Mouse (Mus musculus) thymus, adult 2 months (tissue): Measurements from ENCODE around the gene Slc40a1. TPM values are rescaled to one million over a fixed set of nuclear protein-coding genes. Genes with fewer than 3 reads are reported as not detected.

Experiments
- DNase-seq: peaks from one replicate; pipeline ENCODE4 v3.0.0; 2021
- H3K27ac ChIP-seq: fragments of 200-500 bp; 2 replicates; pipeline ENCODE4 v1.5.1; 2012; ENCODE audit warnings: low read length, control low read depth; ENCODE audit not compliant: control insufficient read depth, insufficient read depth
- H3K27me3 ChIP-seq: fragments of 200-500 bp; 2 replicates; pipeline ENCODE4 v1.6.1; 2012; ENCODE audit warnings: mild to moderate bottlenecking, low read length, moderate library complexity, mixed read lengths; ENCODE audit not compliant: control insufficient read depth, insufficient read depth
- H3K36me3 ChIP-seq: fragments of 200-500 bp; 2 replicates; pipeline ENCODE4 v1.6.1; 2012; ENCODE audit warnings: mild to moderate bottlenecking, low read length, moderate library complexity; ENCODE audit not compliant: control insufficient read depth, insufficient read depth
- H3K4me1 ChIP-seq: fragments of 200-500 bp; replicated peaks from 2 replicates; pipeline ENCODE4 v1.6.1; 2012; ENCODE audit warnings: low read length; ENCODE audit not compliant: control insufficient read depth, insufficient read depth
- H3K4me3 ChIP-seq: fragments of 200-500 bp; 2 replicates; pipeline ENCODE4 v1.5.1; 2012; ENCODE audit warnings: mild to moderate bottlenecking, low read length, control low read depth, moderate library complexity; ENCODE audit not compliant: control insufficient read depth, insufficient read depth
- CTCF ChIP-seq: fragments of 200-500 bp; IDR thresholded peaks from 2 replicates; pipeline ENCODE4 v1.5.1; 2012; ENCODE audit warnings: mild to moderate bottlenecking, control low read depth, low read length, moderate library complexity, borderline replicate concordance; ENCODE audit not compliant: control insufficient read depth, poor library complexity, insufficient read depth; ENCODE audit errors: extremely low read depth
- POLR2A ChIP-seq: fragments of 200-500 bp; IDR thresholded peaks from 2 replicates; pipeline ENCODE4 v1.6.1; 2012; ENCODE audit warnings: mild to moderate bottlenecking, low read length, control low read depth, moderate library complexity; ENCODE audit not compliant: control insufficient read depth, poor library complexity, insufficient read depth; ENCODE audit errors: extremely low read depth
- WGBS: fragments of 180-500 bp; shearing (Covaris S2); methylation state at CpG from one replicate; pipeline ENCODE4 v1.1.7; 2018; 5-methylcytosine and 5-hydroxymethylcytosine counted together
- polyA plus RNA-seq: library from polyadenylated mRNA; depleted of rRNA; stranded (reverse); fragments of >200 nt; gene quantifications from 2 replicates; pipeline ENCODE4 v1.2.3, GENCODE M21; 2012; rRNA removed

The Slc40a1 gene
- polyA plus RNA-seq, 1 experiment, result 14.2 TPM

- no peaks in the 10 kb centered on the region for H3K27me3 ChIP-seq
- no peak overlapping the region for H3K27ac ChIP-seq
- H3K36me3 ChIP-seq, result no peaks in the 10 kb centered on the region
- WGBS, result 44% methylated on average over 5 of the region's 5 CpGs
- TF ChIP-seq CTCF (no peak), POLR2A (no peak)
- no peaks in the 10 kb centered on the region for H3K4me1 ChIP-seq
- H3K4me3 ChIP-seq, result no peak overlapping the region
- DNase-seq, result no peak
Measured at GRCm38 (mm10) chr1:45860349-45860748, 66.0 kb downstream of the Slc40a1 start.

Other genes with a start within 250 kb of the Slc40a1 start
- gene Wdr75, start 131.4 kb downstream of the Slc40a1 start, polyA plus RNA-seq, result 76.2 and 86.8 TPM in 2 replicates
- gene Gm5269, start 36.2 kb downstream of the Slc40a1 start, polyA plus RNA-seq, result not detected in 2 replicates
- 0.13 and 0.19 TPM in 2 replicates for gene Dnah7b, start 139.8 kb upstream of the Slc40a1 start, polyA plus RNA-seq